Mouse (Mus musculus) adrenal gland, adult 8-10 months (tissue): ENCODE results near the gene Ctcf. TPM values are rescaled to one million over a fixed set of nuclear protein-coding genes. Genes with fewer than 3 reads are reported as not detected.
"Not testable (repeated sequence)": the region's sequence is repeated elsewhere in the genome, so short reads cannot be mapped to it uniquely, and the experiment has no call there.

Source experiments
- DNase-seq: peaks from one replicate; pipeline ENCODE4 v3.0.0; 2022
- total RNA-seq, 4 experiments: library from RNA; stranded (reverse); gene quantifications; 2 replicates each; pipeline ENCODE4 v1.2.4; 2022

The Ctcf gene
- total RNA-seq: 10 to 100 TPM; 61.2 to 79.1 (median 67.7) TPM

- peak; percentile 83 for DNase-seq
Measured at GRCm38 (mm10) chr8:105636018-105636962, at the start of gene Ctcf. Ctcf (plus strand) TSS chr8:105636568.

GRCm38 (mm10) chr8:105592431-105592830 lies 43.9 kb upstream of the Ctcf start:
- DNase-seq: no peak

GRCm38 (mm10) chr8:105593859-105594258 lies 42.5 kb upstream of the Ctcf start:
- no peak for DNase-seq

- no peak for DNase-seq
Measured at GRCm38 (mm10) chr8:105594451-105595242, 41.7 kb upstream of the Ctcf start.

- DNase-seq: peak; percentile 65
Measured at GRCm38 (mm10) chr8:105596362-105597034, 39.9 kb upstream of the Ctcf start.

- no peak for DNase-seq
Measured at GRCm38 (mm10) chr8:105598777-105599176, 37.6 kb upstream of the Ctcf start.

GRCm38 (mm10) chr8:105601301-105601700 lies 35.1 kb upstream of the Ctcf start:
- no peak for DNase-seq

- DNase-seq: not testable (repeated sequence)
Measured at GRCm38 (mm10) chr8:105602540-105602939, 33.8 kb upstream of the Ctcf start.

- DNase-seq: peak; percentile 62
Measured at GRCm38 (mm10) chr8:105604804-105605381, 31.5 kb upstream of the Ctcf start, which contains the start of gene Ripor1. Ripor1 (plus strand) TSS chr8:105605255.

- DNase-seq: no peak
Measured at GRCm38 (mm10) chr8:105605491-105606188, 30.7 kb upstream of the Ctcf start.

GRCm38 (mm10) chr8:105606189-105607023 lies 30.0 kb upstream of the Ctcf start:
- peak; percentile 81 for DNase-seq

GRCm38 (mm10) chr8:105607062-105607461 lies 29.3 kb upstream of the Ctcf start:
- no peak for DNase-seq

- DNase-seq: no peak
Measured at GRCm38 (mm10) chr8:105607684-105608083, 28.7 kb upstream of the Ctcf start.

- no peak for DNase-seq
Measured at GRCm38 (mm10) chr8:105609355-105609754, 27.0 kb upstream of the Ctcf start.

- DNase-seq: no peak
Measured at GRCm38 (mm10) chr8:105609771-105610170, 26.6 kb upstream of the Ctcf start.

GRCm38 (mm10) chr8:105611836-105612235 lies 24.5 kb upstream of the Ctcf start:
- no peak for DNase-seq

- DNase-seq: no peak
Measured at GRCm38 (mm10) chr8:105613037-105613436, 23.3 kb upstream of the Ctcf start.

- DNase-seq: peak; percentile 64
Measured at GRCm38 (mm10) chr8:105613830-105614511, 22.4 kb upstream of the Ctcf start.

GRCm38 (mm10) chr8:105615942-105616341 lies 20.4 kb upstream of the Ctcf start:
- no peak for DNase-seq
